Mouse (Mus musculus): ENCODE results near the gene Arl5a. TPM values are rescaled to one million over a fixed set of nuclear protein-coding genes. Genes with fewer than 3 reads are reported as not detected.

Gene Arl5a
- polyA plus RNA-seq, 1 experiment, result 36.8 TPM

- H3K4me1 ChIP-seq (ENCODE audit: control insufficient read depth, insufficient read depth, insufficient read length, low read length), result no peaks in the 10 kb centered on the region
- H3K4me3 ChIP-seq (ENCODE audit: insufficient read depth, low read depth, low read length), result no peak overlapping the region
- no peak overlapping the region for H3K27ac ChIP-seq (replicated peaks; ENCODE audit: low read depth, low read length)
Observed at GRCm38 (mm10) chr2:52359722-52360121, 65.0 kb downstream of the Arl5a start.

GRCm38 (mm10) chr2:52358156-52358555 is 66.5 kb downstream of the Arl5a start:
- H3K4me3 ChIP-seq (ENCODE audit: insufficient read depth, low read depth, low read length), result no peak overlapping the region
- no peak overlapping the region for H3K27ac ChIP-seq (replicated peaks; ENCODE audit: low read depth, low read length)

GRCm38 (mm10) chr2:52351029-52351428 is 73.7 kb downstream of the Arl5a start:
- no peak overlapping the region for H3K4me3 ChIP-seq (ENCODE audit: insufficient read depth, low read depth, low read length)
- H3K27ac ChIP-seq (replicated peaks; ENCODE audit: low read depth, low read length), result no peak overlapping the region
- H3K4me1 ChIP-seq (ENCODE audit: control insufficient read depth, insufficient read depth, insufficient read length, low read length), result no peaks in the 10 kb centered on the region

More at GRCm38 (mm10) chr2:52358156-52358555, 66.5 kb downstream of the Arl5a start:
- H3K4me1 ChIP-seq (ENCODE audit: control insufficient read depth, insufficient read depth, insufficient read length, low read length), result no peaks in the 10 kb centered on the region

Other genes with a start within 250 kb of the Arl5a start
- 9.7 and 25.7 TPM in 2 replicates for gene Neb, start 46.4 kb downstream of the Arl5a start, polyA plus RNA-seq (2012; ENCODE audit: insufficient read depth, insufficient read length, missing spikeins)

All from brown adipose tissue, adult 24 weeks (tissue).